Mouse (Mus musculus): ENCODE results near the gene Inpp4a.

DNA sequence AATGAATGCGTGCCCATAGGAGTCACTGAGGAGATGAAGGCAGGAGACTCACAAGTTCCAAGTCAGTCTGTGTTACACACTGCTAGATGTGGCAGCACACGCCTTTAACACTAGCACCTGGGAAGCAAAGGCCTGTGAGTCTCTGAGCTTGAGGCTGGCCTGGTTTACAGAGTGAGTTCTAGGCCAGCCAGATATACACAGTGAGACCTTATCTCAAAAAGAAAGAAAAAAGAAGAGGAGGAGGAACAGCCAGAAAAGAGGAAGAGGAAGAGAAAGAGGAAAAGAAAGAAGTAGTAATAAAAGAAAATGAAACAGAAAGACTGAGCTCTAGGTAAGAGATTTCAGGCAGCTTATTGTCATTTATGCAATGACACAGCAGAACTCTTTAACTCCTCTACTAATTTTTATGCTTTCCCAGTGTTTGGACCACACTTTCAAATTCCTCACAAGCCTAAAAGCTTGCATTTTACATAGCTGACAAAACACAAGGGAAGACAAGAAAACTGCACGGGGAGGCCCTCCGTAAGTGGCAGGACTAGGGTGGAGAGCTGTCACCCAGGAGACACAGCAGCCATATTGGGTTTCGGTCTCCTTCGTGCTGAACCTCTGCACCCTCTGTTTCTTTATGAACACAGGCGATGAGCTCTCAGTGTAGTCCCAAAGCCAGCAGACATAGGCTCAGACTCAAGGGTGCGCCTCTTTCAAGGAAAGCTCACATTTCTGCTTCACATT lies 127.6 kb downstream of the Inpp4a start:
- TF ChIP-seq CTCF (conservative IDR thresholded peaks at IDR 0.05; ENCODE audit: low read length) (no peak), POU5F1 (IDR thresholded peaks at IDR 0.05; ENCODE audit: borderline replicate concordance, low read length) (no peak), NANOG (IDR thresholded peaks at IDR 0.05; ENCODE audit: borderline replicate concordance, low read length) (no peak)
